Mouse (Mus musculus): ENCODE measurements around the gene Kif5a.
"Not testable (repeated sequence)": the region's sequence is repeated elsewhere in the genome, so short reads cannot be mapped to it uniquely, and the experiment has no call there.

Kif5a gene

GRCm38 (mm10) chr10:127194428-127195327, 68.5 kb downstream of the Kif5a start:
- in situ Hi-C loops (cut with MboI; ENCODE audit: low sequenced_read_pairs), result no loop called here

GRCm38 (mm10) chr10:127193011-127193410, 70.1 kb downstream of the Kif5a start:
- in situ Hi-C loops (cut with MboI; ENCODE audit: low sequenced_read_pairs), result no loop called here

DNA sequence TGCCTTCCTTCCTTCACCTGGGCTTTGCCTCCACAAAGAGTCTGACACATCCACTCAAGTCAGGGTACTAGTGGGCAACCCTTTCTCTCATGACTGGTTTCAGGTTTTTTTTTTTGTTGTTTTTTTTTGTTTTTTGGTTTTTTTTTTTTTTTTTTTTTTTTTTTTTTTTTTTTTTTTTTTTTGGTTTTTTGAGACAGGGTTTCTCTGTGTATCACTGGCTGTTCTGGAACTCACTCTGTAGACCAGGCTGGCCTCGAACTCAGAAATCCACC, 71.2 kb downstream of the Kif5a start:
- in situ Hi-C loops (cut with MboI; ENCODE audit: low sequenced_read_pairs), result not testable (repeated sequence)

DNA sequence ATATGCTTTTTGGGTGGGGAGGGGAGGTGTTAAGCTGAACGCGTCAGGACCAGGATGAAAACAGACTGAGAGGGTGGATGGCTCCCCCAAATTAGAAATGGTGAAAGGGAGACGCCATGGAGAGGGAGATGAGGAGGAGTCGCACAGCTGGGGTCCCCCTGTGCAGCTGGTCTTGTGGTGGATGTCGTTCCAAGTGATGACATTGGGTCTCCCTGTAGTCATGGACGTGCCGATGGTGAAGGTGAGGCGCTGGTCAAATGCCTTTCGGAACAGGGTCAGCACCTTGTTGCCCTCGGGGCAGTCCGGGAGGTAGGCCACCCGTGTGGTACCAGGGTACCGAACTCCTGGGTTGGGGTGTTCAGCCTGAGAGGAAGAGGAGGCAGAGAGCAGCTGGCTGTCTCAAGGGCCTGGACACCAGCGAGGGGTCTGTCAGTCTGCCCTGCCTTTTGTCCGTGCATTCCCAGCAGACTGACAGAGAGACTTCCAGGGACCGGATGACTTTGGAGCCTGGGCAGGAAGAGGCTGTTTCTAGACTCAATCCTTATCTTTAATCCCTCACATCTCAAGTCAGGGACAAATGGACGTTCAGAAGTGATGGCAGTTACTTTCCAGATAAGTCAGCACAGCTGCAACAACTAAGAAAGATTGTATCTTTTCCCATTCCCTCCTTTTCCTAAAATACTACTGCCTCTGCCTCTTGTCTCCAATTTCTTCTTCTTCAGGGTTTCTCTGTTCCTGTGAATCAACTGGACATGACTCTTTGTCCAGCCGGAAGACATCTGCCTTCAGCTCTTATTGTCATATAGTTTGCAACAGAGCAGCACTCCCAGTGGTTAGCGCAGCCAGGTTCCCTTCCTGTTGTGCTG, 71.7 kb downstream of the Kif5a start:
- in situ Hi-C loops (cut with MboI; ENCODE audit: low sequenced_read_pairs), result no loop called here

- in situ Hi-C loops (cut with MboI; ENCODE audit: low sequenced_read_pairs), result no loop called here
Observed at GRCm38 (mm10) chr10:127190398-127191190, 72.6 kb downstream of the Kif5a start.

GRCm38 (mm10) chr10:127189651-127190381, 73.3 kb downstream of the Kif5a start, which contains the start of gene Arhgef25:
Arhgef25 (minus strand) TSS chr10:127190083.
- in situ Hi-C loops (cut with MboI; ENCODE audit: low sequenced_read_pairs), result no loop called here

DNA sequence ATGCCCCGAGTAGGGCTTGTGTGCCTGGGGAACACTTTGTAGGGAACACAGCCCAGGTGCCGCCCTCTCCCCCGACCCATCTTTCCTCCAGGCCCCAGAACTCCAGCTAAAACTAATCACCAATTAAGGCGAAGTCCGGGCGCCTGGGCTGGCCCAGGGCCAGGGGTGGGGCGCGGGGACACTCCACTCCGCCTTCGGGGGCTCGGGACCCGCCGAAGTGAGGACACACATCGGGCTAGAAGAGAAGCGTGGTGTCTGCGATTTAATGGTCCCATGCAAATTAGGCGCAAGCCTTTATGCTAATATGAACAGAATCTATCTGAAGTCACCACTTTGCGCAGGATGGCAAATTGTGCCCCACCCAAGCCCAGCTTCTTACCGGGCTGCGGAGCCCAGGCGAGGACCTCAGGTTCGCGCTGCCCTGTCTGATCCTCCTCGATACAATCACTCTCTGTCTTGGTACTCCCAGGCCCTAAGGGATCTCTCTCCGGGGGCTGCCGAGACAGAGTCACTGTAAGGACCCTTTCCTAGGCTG, 74.0 kb downstream of the Kif5a start:
- in situ Hi-C loops (cut with MboI; ENCODE audit: low sequenced_read_pairs), result no loop called here

GRCm38 (mm10) chr10:127188465-127189115, 74.6 kb downstream of the Kif5a start:
- in situ Hi-C loops (cut with MboI; ENCODE audit: low sequenced_read_pairs), result no loop called here

- in situ Hi-C loops (cut with MboI; ENCODE audit: low sequenced_read_pairs), result no loop called here
Observed at GRCm38 (mm10) chr10:127188079-127188453, 75.1 kb downstream of the Kif5a start.

DNA sequence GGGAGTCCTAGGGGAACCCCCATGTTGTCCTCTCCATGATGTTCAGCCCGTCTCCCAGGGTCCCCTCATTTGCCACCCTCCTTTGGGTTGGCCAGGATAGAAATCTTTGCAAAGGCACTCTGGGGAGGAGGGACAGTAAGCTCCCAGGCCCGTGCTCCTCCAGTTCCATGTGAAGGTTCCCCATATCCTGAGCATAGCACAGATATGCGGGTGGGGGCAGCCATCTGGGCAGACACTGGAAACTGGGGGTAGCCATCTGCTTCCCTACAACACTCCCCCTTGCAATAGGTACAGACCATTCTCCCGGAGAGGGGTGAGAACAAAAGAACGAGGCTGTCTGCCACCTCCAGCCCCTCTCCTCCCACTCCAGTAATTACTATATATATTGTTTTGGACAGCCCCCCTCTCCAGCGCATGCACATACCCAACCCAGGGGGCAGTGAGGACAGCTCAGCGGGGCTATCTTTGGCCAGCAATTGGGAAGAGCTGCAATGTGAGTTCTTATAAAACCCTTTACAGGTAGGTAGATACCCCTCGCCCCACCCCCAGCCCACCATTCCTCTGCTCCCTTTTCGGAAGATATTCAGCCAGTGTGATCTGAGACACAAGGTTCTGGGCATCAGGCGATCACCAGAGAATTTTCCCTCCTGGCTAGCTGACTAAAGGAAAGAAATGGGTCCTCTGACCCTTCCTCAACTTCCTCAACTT, 75.6 kb downstream of the Kif5a start:
- in situ Hi-C loops (cut with MboI; ENCODE audit: low sequenced_read_pairs), result no loop called here

GRCm38 (mm10) chr10:127186451-127186850, 76.7 kb downstream of the Kif5a start:
- in situ Hi-C loops (cut with MboI; ENCODE audit: low sequenced_read_pairs), result no loop called here

DNA sequence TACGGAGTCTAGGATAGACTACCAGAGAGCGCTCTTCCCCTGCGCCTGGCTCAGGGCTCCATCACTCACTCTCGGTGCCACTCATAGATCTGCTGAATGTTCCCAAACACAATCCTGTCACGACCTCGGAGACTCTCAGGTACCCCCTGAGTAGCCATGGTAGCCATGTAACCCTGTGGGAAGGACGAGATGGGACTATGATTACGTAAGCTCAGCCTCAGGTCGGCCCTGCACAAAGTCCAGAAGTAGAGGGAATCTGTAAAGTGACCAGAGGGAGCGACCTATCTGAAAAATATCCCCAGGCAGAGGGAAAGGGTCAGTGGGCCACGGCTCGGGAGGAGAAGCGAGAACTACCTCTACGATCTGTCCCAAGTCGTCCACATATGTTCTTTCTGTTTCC, 77.6 kb downstream of the Kif5a start:
- in situ Hi-C loops (cut with MboI; ENCODE audit: low sequenced_read_pairs), result no loop called here

DNA sequence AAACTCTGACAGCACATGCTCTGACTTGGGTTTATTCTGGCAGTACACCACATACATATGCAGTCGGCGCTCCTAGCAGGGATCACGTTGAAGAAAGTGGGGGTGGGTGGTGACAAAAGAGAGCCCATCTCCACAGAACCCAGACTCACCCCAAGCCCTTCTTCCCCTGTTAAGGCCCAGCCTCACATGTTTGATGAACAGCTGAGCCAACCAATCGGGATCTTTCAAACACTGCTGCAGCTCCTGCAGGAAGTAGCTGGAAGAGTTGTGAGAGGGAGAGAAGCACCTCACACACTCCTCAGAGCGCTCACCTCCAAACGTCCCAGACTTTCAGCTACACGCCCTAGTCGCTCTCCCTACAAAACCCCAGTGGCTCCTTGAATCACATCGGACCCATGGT, 78.0 kb downstream of the Kif5a start:
- in situ Hi-C loops (cut with MboI; ENCODE audit: low sequenced_read_pairs), result no loop called here

- in situ Hi-C loops (cut with MboI; ENCODE audit: low sequenced_read_pairs), result no loop called here
Observed at GRCm38 (mm10) chr10:127183759-127184158, 79.4 kb downstream of the Kif5a start.

GRCm38 (mm10) chr10:127182624-127183023, 80.5 kb downstream of the Kif5a start:
- in situ Hi-C loops (cut with MboI; ENCODE audit: low sequenced_read_pairs), result no loop called here

- in situ Hi-C loops (cut with MboI; ENCODE audit: low sequenced_read_pairs), result no loop called here
Observed at GRCm38 (mm10) chr10:127181566-127181965, 81.6 kb downstream of the Kif5a start.

GRCm38 (mm10) chr10:127180695-127181047, 82.5 kb downstream of the Kif5a start:
- in situ Hi-C loops (cut with MboI; ENCODE audit: low sequenced_read_pairs), result no loop called here

- in situ Hi-C loops (cut with MboI; ENCODE audit: low sequenced_read_pairs), result no loop called here
Observed at GRCm38 (mm10) chr10:127179871-127180694, 83.1 kb downstream of the Kif5a start, which contains the start of gene Slc26a10. Slc26a10 (minus strand) TSS chr10:127180645.

All from CH12F3 (cell line).